Mouse (Mus musculus) WW6 (cell line): ENCODE measurements around the gene F5.
A peak's percentile ranks its signal among the peaks of the same experiment; 100 is the strongest.

Experiments used
- DNase-seq: peaks from one replicate; pipeline ENCODE4 v3.0.0-alpha.2; 2013; ENCODE audit warnings: low read depth, low spot score

F5 gene

GRCm38 (mm10) chr1:164233447-164233846 is 81.8 kb downstream of the F5 start:
- DNase-seq: no peak

- DNase-seq: no peak
Measured at GRCm38 (mm10) chr1:164235078-164235477, 83.4 kb downstream of the F5 start.

GRCm38 (mm10) chr1:164236078-164236477 is 84.4 kb downstream of the F5 start:
- DNase-seq: no peak

- DNase-seq: no peak
Measured at GRCm38 (mm10) chr1:164241494-164241893, 89.9 kb downstream of the F5 start.

GRCm38 (mm10) chr1:164242809-164243208 is 91.2 kb downstream of the F5 start:
- no peak for DNase-seq

- DNase-seq: no peak
Measured at GRCm38 (mm10) chr1:164247442-164247841, 95.8 kb downstream of the F5 start.

GRCm38 (mm10) chr1:164247971-164248370 is 96.3 kb downstream of the F5 start:
- DNase-seq: no peak

GRCm38 (mm10) chr1:164248465-164249331 is 97.1 kb downstream of the F5 start, which contains the start of gene Slc19a2:
Slc19a2 (plus strand) TSS chr1:164249046.
- peak; percentile 86 for DNase-seq

- DNase-seq: no peak
Measured at GRCm38 (mm10) chr1:164249332-164249711, 97.7 kb downstream of the F5 start.

GRCm38 (mm10) chr1:164250391-164251150 is 98.9 kb downstream of the F5 start:
- no peak for DNase-seq

GRCm38 (mm10) chr1:164251438-164251837 is 99.8 kb downstream of the F5 start:
- DNase-seq: no peak

- DNase-seq: no peak
Measured at GRCm38 (mm10) chr1:164252551-164252950, 100.9 kb downstream of the F5 start.

GRCm38 (mm10) chr1:164254836-164255235 is 103.2 kb downstream of the F5 start:
- no peak for DNase-seq

- no peak for DNase-seq
Measured at GRCm38 (mm10) chr1:164260171-164261028, 108.8 kb downstream of the F5 start.

GRCm38 (mm10) chr1:164261553-164261952 is 109.9 kb downstream of the F5 start:
- DNase-seq: no peak
